Mouse (Mus musculus) forebrain, embryonic 16.5 days (tissue): ENCODE results near the gene Baz1b. TPM values are rescaled to one million over a fixed set of nuclear protein-coding genes. Genes with fewer than 3 reads are reported as not detected.

Experiments used
- ATAC-seq: fragments of 200-750 bp; cut with Nextera tagmentation; 2 replicates; pipeline ENCODE4 v1.8.0; 2017; ENCODE audit warnings: mild to moderate bottlenecking, moderate library complexity
- H3K27ac ChIP-seq: fragments of 300-500 bp; sonication (generic); 2 replicates; pipeline ENCODE4 v1.5.1; 2014; ENCODE audit warnings: low read length, control low read depth
- H3K27me3 ChIP-seq: fragments of 300-500 bp; sonication (generic); replicated peaks from 2 replicates; pipeline ENCODE4 v1.6.1; 2014; ENCODE audit warnings: low read length; ENCODE audit not compliant: control insufficient read depth, insufficient read depth
- H3K36me3 ChIP-seq: fragments of 300-500 bp; sonication (generic); 2 replicates; pipeline ENCODE4 v1.6.1; 2014; ENCODE audit not compliant: control insufficient read depth, insufficient read depth
- H3K4me1 ChIP-seq: fragments of 300-500 bp; sonication (generic); replicated peaks from 2 replicates; pipeline ENCODE4 v1.6.1; 2014; ENCODE audit warnings: low read length; ENCODE audit not compliant: control insufficient read depth, insufficient read depth
- H3K4me2 ChIP-seq: fragments of 300-500 bp; sonication (generic); 2 replicates; pipeline ENCODE4 v1.6.1; 2014; ENCODE audit warnings: mild to moderate bottlenecking, low read length, control low read depth
- H3K4me3 ChIP-seq: fragments of 300-500 bp; sonication (generic); replicated peaks from 2 replicates; pipeline ENCODE4 v1.5.1; 2014; ENCODE audit warnings: mild to moderate bottlenecking, low read length, control low read depth
- H3K9ac ChIP-seq: fragments of 300-500 bp; sonication (generic); replicated peaks from 2 replicates; pipeline ENCODE4 v1.6.1; 2014; ENCODE audit warnings: low read depth, low read length, control low read depth
- H3K9me3 ChIP-seq: fragments of 300-500 bp; sonication (generic); 2 replicates; pipeline ENCODE4 v1.6.1; 2016; ENCODE audit warnings: low read length; ENCODE audit not compliant: control insufficient read depth
- WGBS: fragments of 180-500 bp; shearing (Covaris S2); extraction: QIAGEN DNeasy Blood & Tissue Kit; methylation state at CpG from one replicate; pipeline ENCODE4 v1.1.7; 2014; 5-methylcytosine and 5-hydroxymethylcytosine counted together
- polyA plus RNA-seq: library from polyadenylated mRNA; unstranded; fragments of >200 nt; fragmentation: Nextera tagmentation; extraction: Ambion mirVana; gene quantifications from 2 replicates; pipeline ENCODE4 v1.2.1, GENCODE M21; 2015

Baz1b gene
- polyA plus RNA-seq, 1 experiment from 2014 or later = 34.4 TPM

- ATAC-seq = no peak
- Histone ChIP-seq H3K9ac (no peak overlapping the region), H3K4me3 (no peak overlapping the region), H3K4me1 (no peaks in the 10 kb centered on the region), H3K4me2 (no peak overlapping the region), H3K9me3 (no peaks in the 10 kb centered on the region), H3K36me3 (peaks cover 33% of the 10 kb centered on the region), H3K27ac (no peak overlapping the region), H3K27me3 (no peaks in the 10 kb centered on the region)
- WGBS = 92% methylated on average over 4 of the region's 4 CpGs
Measured at GRCm38 (mm10) chr5:135161221-135161620, 25.8 kb upstream of the Baz1b start.

GRCm38 (mm10) chr5:135161650-135162049 lies 25.4 kb upstream of the Baz1b start:
- Histone ChIP-seq H3K27ac (no peak overlapping the region), H3K36me3 (peaks cover 29% of the 10 kb centered on the region), H3K4me1 (no peaks in the 10 kb centered on the region), H3K9ac (no peak overlapping the region), H3K27me3 (no peaks in the 10 kb centered on the region), H3K9me3 (no peaks in the 10 kb centered on the region), H3K4me2 (no peak overlapping the region), H3K4me3 (no peak overlapping the region)
- no peak for ATAC-seq
- 87% methylated on average over 7 of the region's 7 CpGs for WGBS

- Histone ChIP-seq H3K4me2 (no peak overlapping the region), H3K27me3 (no peaks in the 10 kb centered on the region), H3K9me3 (no peaks in the 10 kb centered on the region), H3K9ac (no peak overlapping the region), H3K36me3 (peaks cover 26% of the 10 kb centered on the region), H3K4me3 (no peak overlapping the region), H3K27ac (no peak overlapping the region), H3K4me1 (no peaks in the 10 kb centered on the region)
- ATAC-seq = no peak
- 96% methylated on average over 8 of the region's 8 CpGs for WGBS
Measured at GRCm38 (mm10) chr5:135162361-135162760, 24.7 kb upstream of the Baz1b start.

GRCm38 (mm10) chr5:135162821-135163220 lies 24.2 kb upstream of the Baz1b start:
- no peak for ATAC-seq
- Histone ChIP-seq H3K36me3 (peaks cover 25% of the 10 kb centered on the region), H3K27me3 (no peaks in the 10 kb centered on the region), H3K9me3 (no peaks in the 10 kb centered on the region), H3K4me1 (no peaks in the 10 kb centered on the region; the same call in 1 of the 2 replicates), H3K27ac (no peak overlapping the region), H3K4me2 (no peak overlapping the region), H3K9ac (no peak overlapping the region), H3K4me3 (no peak overlapping the region)
- 86% methylated on average over 6 of the region's 6 CpGs for WGBS

- Histone ChIP-seq H3K4me1 (peaks cover 12% of the 10 kb centered on the region), H3K9ac (no peak overlapping the region)
- WGBS = 92% methylated on average over 4 of the region's 4 CpGs
Measured at GRCm38 (mm10) chr5:135166909-135167308, 20.2 kb upstream of the Baz1b start.

GRCm38 (mm10) chr5:135167469-135167868 lies 19.6 kb upstream of the Baz1b start:
- no peaks in the 10 kb centered on the region for H3K9me3 ChIP-seq
- H3K4me3 ChIP-seq = no peak overlapping the region
- 93% methylated on average over 4 of the region's 4 CpGs for WGBS
- H3K9ac ChIP-seq = no peak overlapping the region
- H3K4me2 ChIP-seq = no peak overlapping the region
- peaks cover 5% of the 10 kb centered on the region for H3K36me3 ChIP-seq
- H3K27ac ChIP-seq = no peak overlapping the region
- no peaks in the 10 kb centered on the region for H3K27me3 ChIP-seq
- H3K4me1 ChIP-seq = peaks cover 12% of the 10 kb centered on the region
- no peak for ATAC-seq

More at GRCm38 (mm10) chr5:135166909-135167308, 20.2 kb upstream of the Baz1b start:
- no peak for ATAC-seq
- Histone ChIP-seq H3K27ac (no peak overlapping the region), H3K9me3 (no peaks in the 10 kb centered on the region), H3K4me2 (no peak overlapping the region), H3K4me3 (no peak overlapping the region), H3K36me3 (peaks cover 6% of the 10 kb centered on the region), H3K27me3 (no peaks in the 10 kb centered on the region)

GRCm38 (mm10) chr5:135168063-135169062 lies 18.7 kb upstream of the Baz1b start, which contains the start of gene Bcl7b:
Gene Bcl7b (plus strand): TSS chr5:135168283.
- peak; percentile 99 for ATAC-seq
- Histone ChIP-seq H3K4me1 (peaks cover 12% of the 10 kb centered on the region), H3K4me3 (peak within 1 kb of the TSS; percentile 80), H3K9me3 (no peaks in the 10 kb centered on the region), H3K36me3 (peaks cover 9% of the 10 kb centered on the region), H3K27ac (peak within 1 kb of the TSS; percentile 99), H3K27me3 (no peaks in the 10 kb centered on the region), H3K9ac (peak within 1 kb of the TSS; percentile 97), H3K4me2 (peak within 1 kb of the TSS; percentile 97)
- WGBS = 2% methylated on average over 85 of the region's 95 CpGs

GRCm38 (mm10) chr5:135169479-135169878 lies 17.6 kb upstream of the Baz1b start:
- Histone ChIP-seq H3K4me1 (peaks cover 12% of the 10 kb centered on the region), H3K9ac (peak overlapping the region; percentile 97), H3K4me3 (peak overlapping the region; percentile 80), H3K27me3 (no peaks in the 10 kb centered on the region), H3K36me3 (peaks cover 11% of the 10 kb centered on the region), H3K4me2 (peak overlapping the region; percentile 97), H3K27ac (no peak overlapping the region), H3K9me3 (no peaks in the 10 kb centered on the region)
- WGBS = 94% methylated on average over 5 of the region's 5 CpGs
- no peak for ATAC-seq

GRCm38 (mm10) chr5:135171688-135172220 lies 15.3 kb upstream of the Baz1b start:
- Histone ChIP-seq H3K27me3 (no peaks in the 10 kb centered on the region), H3K27ac (no peak overlapping the region), H3K4me1 (peaks cover 12% of the 10 kb centered on the region), H3K9ac (no peak overlapping the region), H3K9me3 (no peaks in the 10 kb centered on the region), H3K4me3 (no peak overlapping the region), H3K36me3 (peaks cover 11% of the 10 kb centered on the region), H3K4me2 (no peak overlapping the region)
- no peak for ATAC-seq
- WGBS = 95% methylated on average over 6 of the region's 6 CpGs
